ENCODE assay signal across 15 mouse cellular contexts in the genomic region with DNA sequence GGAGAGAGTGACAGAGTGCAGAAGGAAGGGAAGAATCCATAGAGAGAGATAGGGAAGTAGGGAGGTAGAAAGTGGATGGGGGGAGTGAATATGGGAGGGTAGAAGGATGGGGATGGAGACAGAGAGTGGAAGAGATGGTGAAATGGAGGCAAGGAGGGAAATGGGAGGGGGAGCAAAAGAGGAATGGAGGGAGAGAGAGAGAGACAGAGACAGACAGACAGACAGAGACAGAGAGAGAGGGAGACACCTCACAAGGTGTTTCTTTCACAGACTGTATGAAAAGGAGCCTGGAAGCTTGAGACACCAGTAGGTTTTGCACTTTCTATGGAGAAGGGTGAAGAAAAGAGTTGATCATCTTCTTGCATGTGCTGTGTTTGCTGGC. TPM values are rescaled to one million over a fixed set of nuclear protein-coding genes. Genes with fewer than 3 reads are reported as not detected.
DNase-seq lines count a peak whose midpoint lies in the region; ATAC-seq lines count a peak whose summit lies in the region.
"Not testable (repeated sequence)": the region's sequence is repeated elsewhere in the genome, so short reads cannot be mapped to it uniquely, and the experiment has no call there.
"Had no signal": no experiment of that assay in that cellular context is flagged by ENCODE, and none has a peak within 500 bp of the region (broad histone marks: within the 10 kb centered on the region; RNA-seq: fewer than 3 reads in every experiment).

No protein-coding gene starts in this region.

- peaks cover 18% of the 10 kb centered on the region for H3K9me3 ChIP-seq in heart, embryonic 13.5 days
- H3K9me3 ChIP-seq in kidney, embryonic 16.5 days (ENCODE audit: low read length), result peaks cover 15% of the 10 kb centered on the region
- H3K9me3 ChIP-seq in liver, embryonic 16.5 days (replicated peaks; ENCODE audit: control insufficient read depth, low read length), result not testable (repeated sequence)
- peaks cover 15% of the 10 kb centered on the region for H3K9me3 ChIP-seq in midbrain, embryonic 15.5 days

- H3K27me3 ChIP-seq in heart, embryonic 13.5 days (replicated peaks); kidney, embryonic 16.5 days (ENCODE audit: insufficient read depth, low read length); liver, embryonic 16.5 days (ENCODE audit: control insufficient read depth, insufficient read depth, low read depth, low read length); midbrain, embryonic 15.5 days (replicated peaks): not testable (repeated sequence)

- ATAC-seq in heart, embryonic 13.5 days (ENCODE audit: extremely low read depth, insufficient number of reproducible peaks, low FRiP score, low TSS enrichment), result peak; percentile 1; the same call in 1 of the 2 replicates
- ATAC-seq in kidney, embryonic 16.5 days (ENCODE audit: low FRiP score, low TSS enrichment), result peak; percentile 5; the same call in 1 of the 2 replicates
- 0 out of 2 replicates have a peak, but pooled peaks have one; percentile 1 for ATAC-seq in liver, embryonic 16.5 days (ENCODE audit: low read depth)
- 0 out of 2 replicates have a peak, but pooled peaks have one; percentile 3 for ATAC-seq in midbrain, embryonic 15.5 days (replicated peaks)

- H3K36me3 ChIP-seq in heart, embryonic 13.5 days; kidney, embryonic 16.5 days (ENCODE audit: insufficient read depth, low read length); liver, embryonic 16.5 days (ENCODE audit: control insufficient read depth, insufficient read depth); midbrain, embryonic 15.5 days (replicated peaks): not testable (repeated sequence)

- H3K27ac ChIP-seq in heart, embryonic 13.5 days (replicated peaks); kidney, embryonic 16.5 days (ENCODE audit: low read length); liver, embryonic 16.5 days (ENCODE audit: low read length); midbrain, embryonic 15.5 days: not testable (repeated sequence)

- peak; percentile 8 for DNase-seq in R1 (ENCODE audit: low read depth, low spot score)
- peak; percentile 28 to 76 for DNase-seq in spleen, postnatal 4 days (ENCODE audit: low spot score in 2 of 2)

- not testable (repeated sequence) for H3K4me2 ChIP-seq in heart, embryonic 13.5 days; kidney, embryonic 16.5 days (replicated peaks; ENCODE audit: low read depth, low read length); liver, embryonic 16.5 days (ENCODE audit: low read depth, low read length); midbrain, embryonic 15.5 days

- not testable (repeated sequence) for H3K4me3 ChIP-seq in heart, embryonic 13.5 days; kidney, embryonic 16.5 days (ENCODE audit: low read length); liver, embryonic 16.5 days (ENCODE audit: low read depth, low read length); midbrain, embryonic 15.5 days

- H3K4me1 ChIP-seq in heart, embryonic 13.5 days; kidney, embryonic 16.5 days (ENCODE audit: insufficient read depth, low read length); liver, embryonic 16.5 days (ENCODE audit: control insufficient read depth, low read depth, low read length); midbrain, embryonic 15.5 days: not testable (repeated sequence)

- not testable (repeated sequence) for H3K9ac ChIP-seq in heart, embryonic 13.5 days; kidney, embryonic 16.5 days (replicated peaks; ENCODE audit: low read length); liver, embryonic 16.5 days (ENCODE audit: low read depth, low read length); midbrain, embryonic 15.5 days

RNA-seq across cellular contexts. Expression of gene Duxf3, which starts 1.3 kb away (rescaled TPM):
- not detected in 2 replicates for polyA plus RNA-seq in heart, embryonic 13.5 days (2015; fragmentation: Nextera tagmentation; extraction: Ambion mirVana)
- not detected in 2 replicates for polyA plus RNA-seq in kidney, embryonic 16.5 days (2015; fragmentation: Nextera tagmentation; extraction: Ambion mirVana)
- not detected in 2 replicates for polyA plus RNA-seq in liver, embryonic 16.5 days (2015; fragmentation: Nextera tagmentation; extraction: Ambion mirVana)
- polyA plus RNA-seq in midbrain, embryonic 15.5 days (2015; fragmentation: Nextera tagmentation; extraction: Ambion mirVana), result not detected in 2 replicates
- polyA plus RNA-seq: embryonic facial prominence, embryonic 11.5 days; embryonic facial prominence, embryonic 14.5 days; forebrain, embryonic 10.5 days; forebrain, embryonic 14.5 days; forebrain, postnatal 0 days; heart, embryonic 12.5 days; heart, postnatal 0 days; hindbrain, embryonic 12.5 days; hindbrain, embryonic 15.5 days had no signal

RNA-seq across cellular contexts. Expression of gene Gm4981, which starts 2.8 kb away (rescaled TPM):
- polyA plus RNA-seq in heart, embryonic 13.5 days (2015; fragmentation: Nextera tagmentation; extraction: Ambion mirVana), result not detected in 2 replicates
- not detected in 2 replicates for polyA plus RNA-seq in kidney, embryonic 16.5 days (2015; fragmentation: Nextera tagmentation; extraction: Ambion mirVana)
- not detected in 2 replicates for polyA plus RNA-seq in liver, embryonic 16.5 days (2015; fragmentation: Nextera tagmentation; extraction: Ambion mirVana)
- polyA plus RNA-seq in midbrain, embryonic 15.5 days (2015; fragmentation: Nextera tagmentation; extraction: Ambion mirVana), result not detected in 2 replicates
- polyA plus RNA-seq: embryonic facial prominence, embryonic 11.5 days; embryonic facial prominence, embryonic 14.5 days; forebrain, embryonic 10.5 days; forebrain, embryonic 14.5 days; forebrain, postnatal 0 days; heart, embryonic 12.5 days; heart, postnatal 0 days; hindbrain, embryonic 12.5 days; hindbrain, embryonic 15.5 days had no signal

RNA-seq across cellular contexts. Expression of gene AW822073, which starts 9.0 kb away (rescaled TPM):
- not detected in 2 replicates for polyA plus RNA-seq in heart, embryonic 13.5 days (2015; fragmentation: Nextera tagmentation; extraction: Ambion mirVana)
- not detected in 2 replicates for polyA plus RNA-seq in kidney, embryonic 16.5 days (2015; fragmentation: Nextera tagmentation; extraction: Ambion mirVana)
- polyA plus RNA-seq in liver, embryonic 16.5 days (2015; fragmentation: Nextera tagmentation; extraction: Ambion mirVana), result not detected in 2 replicates
- not detected in 2 replicates for polyA plus RNA-seq in midbrain, embryonic 15.5 days (2015; fragmentation: Nextera tagmentation; extraction: Ambion mirVana)
- polyA plus RNA-seq: embryonic facial prominence, embryonic 11.5 days; embryonic facial prominence, embryonic 14.5 days; forebrain, embryonic 10.5 days; forebrain, embryonic 14.5 days; forebrain, postnatal 0 days; heart, embryonic 12.5 days; heart, postnatal 0 days; hindbrain, embryonic 12.5 days; hindbrain, embryonic 15.5 days had no signal

RNA-seq across cellular contexts. Expression of gene Gcc2, which starts 21.6 kb away (rescaled TPM):
- polyA plus RNA-seq in heart, embryonic 13.5 days (2015; fragmentation: Nextera tagmentation; extraction: Ambion mirVana), result 45.3 and 48.2 TPM in 2 replicates
- 48.8 and 49.3 TPM in 2 replicates for polyA plus RNA-seq in kidney, embryonic 16.5 days (2015; fragmentation: Nextera tagmentation; extraction: Ambion mirVana)
- polyA plus RNA-seq in liver, embryonic 16.5 days (2015; fragmentation: Nextera tagmentation; extraction: Ambion mirVana), result 16.0 and 19.1 TPM in 2 replicates
- polyA plus RNA-seq in midbrain, embryonic 15.5 days (2015; fragmentation: Nextera tagmentation; extraction: Ambion mirVana), result 86.3 and 95.9 TPM in 2 replicates
